Mouse (Mus musculus) cerebellum, adult 2 months (tissue): ENCODE measurements around the gene Prkcb. TPM values are rescaled to one million over a fixed set of nuclear protein-coding genes. Genes with fewer than 3 reads are reported as not detected.

ENCODE experiments used
- DNase-seq, 2 experiments: peaks; one replicate each; pipeline ENCODE4 v3.0.0; 2021
- H3K27ac ChIP-seq: fragments of 200-500 bp; 2 replicates; pipeline ENCODE4 v1.5.1; 2012; ENCODE audit warnings: low read length, control low read depth, inconsistent platforms; ENCODE audit not compliant: insufficient read depth
- H3K27me3 ChIP-seq: fragments of 200-500 bp; 2 replicates; pipeline ENCODE4 v1.6.1; 2012; ENCODE audit warnings: inconsistent platforms, mild to moderate bottlenecking, low read length, moderate library complexity; ENCODE audit not compliant: control insufficient read depth, insufficient read depth
- H3K4me1 ChIP-seq: fragments of 200-500 bp; 2 replicates; pipeline ENCODE4 v1.6.1; 2011; ENCODE audit warnings: low read length; ENCODE audit not compliant: control insufficient read depth, insufficient read depth
- H3K4me3 ChIP-seq: fragments of 200-500 bp; replicated peaks from 2 replicates; pipeline ENCODE3; 2011; ENCODE audit warnings: mild to moderate bottlenecking, low read depth, low read length, control low read depth; ENCODE audit not compliant: insufficient read depth
- CTCF ChIP-seq: fragments of 200-500 bp; IDR thresholded peaks from 2 replicates; pipeline ENCODE4 v1.5.1; 2011; ENCODE audit warnings: low read depth, mild to moderate bottlenecking, control low read depth, low read length, moderate library complexity, borderline replicate concordance; ENCODE audit not compliant: insufficient read depth
- POLR2A ChIP-seq: fragments of 200-500 bp; IDR thresholded peaks from 2 replicates; pipeline ENCODE4 v1.6.1; 2011; ENCODE audit warnings: low read length, control low read depth, borderline replicate concordance; ENCODE audit not compliant: insufficient read depth
- WGBS: fragments of 180-500 bp; shearing (Covaris S2); methylation state at CpG from one replicate; pipeline ENCODE4 v1.1.7; 2018; 5-methylcytosine and 5-hydroxymethylcytosine counted together
- polyA plus RNA-seq: library from polyadenylated mRNA; depleted of rRNA; stranded (reverse); fragments of >200 nt; gene quantifications from 2 replicates; pipeline ENCODE4 v1.2.3, GENCODE M21; 2012

Gene Prkcb
- polyA plus RNA-seq, 1 experiment: 311 TPM

- no peak for TF ChIP-seq CTCF
- no peak for TF ChIP-seq POLR2A
- Histone ChIP-seq H3K4me3 (no peak overlapping the region), H3K4me1 (no peaks in the 10 kb centered on the region), H3K27me3 (no peaks in the 10 kb centered on the region), H3K27ac (no peak overlapping the region)
- peak; percentile 29 to 41 for DNase-seq
- 50% methylated on average over 6 of the region's 6 CpGs for WGBS
Measured at GRCm38 (mm10) chr7:122556575-122557140, 268.1 kb downstream of the Prkcb start.

DNA sequence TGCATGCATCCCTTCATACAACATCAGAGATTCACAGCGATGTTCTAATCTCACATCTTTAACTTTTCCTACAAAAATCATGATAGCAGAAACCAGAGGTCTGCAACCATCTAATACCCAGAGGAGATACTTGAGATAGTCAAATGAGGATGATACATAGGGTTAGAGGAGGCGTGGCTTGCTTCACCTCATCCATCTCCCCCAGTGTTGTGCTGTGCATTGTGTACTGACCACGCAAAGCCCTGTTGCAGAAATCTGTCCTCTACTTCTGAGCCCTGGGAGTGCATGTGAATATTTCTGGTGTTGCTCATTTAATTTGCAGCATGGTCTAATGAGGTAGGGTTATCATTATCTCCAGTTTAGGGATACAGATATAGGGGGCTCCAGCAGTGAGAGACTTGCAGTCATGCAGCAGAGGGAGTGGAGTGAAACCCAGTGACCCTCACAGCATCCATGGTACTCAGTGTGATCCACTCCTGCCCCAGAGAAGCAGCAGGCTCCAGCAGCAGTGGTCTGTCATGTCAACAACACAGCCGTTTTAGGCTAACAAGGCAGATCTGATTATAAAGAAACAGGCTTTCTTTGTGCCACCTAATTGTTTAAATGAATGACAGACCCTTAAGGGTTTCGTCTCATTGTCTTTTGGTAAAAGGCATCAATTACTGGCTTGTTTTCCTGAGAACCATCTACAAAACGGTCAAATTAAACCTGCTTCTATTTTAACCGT lies 269.7 kb downstream of the Prkcb start:
- WGBS: 70% methylated on average over 7 of the region's 7 CpGs
- Histone ChIP-seq H3K27ac (no peak overlapping the region), H3K27me3 (no peaks in the 10 kb centered on the region), H3K4me1 (no peaks in the 10 kb centered on the region), H3K4me3 (no peak overlapping the region)
- DNase-seq: no peak
- TF ChIP-seq CTCF (no peak), POLR2A (no peak)

DNA sequence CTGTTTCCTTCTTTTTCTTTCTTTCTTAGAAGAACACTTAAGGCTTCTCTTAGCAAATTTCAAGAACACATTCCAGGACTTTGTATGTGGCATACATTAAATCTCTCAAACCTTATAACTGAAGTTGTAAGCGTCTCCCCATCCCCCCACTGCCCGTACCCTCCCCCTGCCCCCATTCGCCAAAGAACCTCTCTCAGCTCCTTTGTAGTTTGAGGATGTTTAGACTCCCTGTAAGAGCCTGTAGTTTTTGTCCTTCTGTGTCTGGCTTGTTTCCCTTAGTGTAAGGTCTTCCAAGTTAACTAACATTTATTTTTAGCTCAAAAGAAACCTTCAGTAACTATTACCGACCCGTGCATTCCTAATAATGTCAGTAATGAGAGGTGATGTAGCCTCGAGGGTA lies 270.4 kb downstream of the Prkcb start:
- TF ChIP-seq POLR2A (no peak), CTCF (no peak)
- WGBS: 56% methylated on average over 6 of the region's 6 CpGs
- Histone ChIP-seq H3K4me1 (no peaks in the 10 kb centered on the region), H3K27ac (no peak overlapping the region), H3K27me3 (no peaks in the 10 kb centered on the region), H3K4me3 (no peak overlapping the region)
- no peak for DNase-seq

- 37% methylated on average over 5 of the region's 5 CpGs for WGBS
- H3K27me3 ChIP-seq: no peaks in the 10 kb centered on the region
- DNase-seq: peak in 1 of 2 experiments; percentile 17
- no peak overlapping the region for H3K4me3 ChIP-seq
- no peak for TF ChIP-seq POLR2A
- TF ChIP-seq CTCF: no peak
- no peak overlapping the region for H3K27ac ChIP-seq
- H3K4me1 ChIP-seq: no peaks in the 10 kb centered on the region
Measured at GRCm38 (mm10) chr7:122562586-122562985, 274.0 kb downstream of the Prkcb start.

- peak in 1 of 2 experiments; percentile 17 for DNase-seq
- Histone ChIP-seq H3K4me3 (no peak overlapping the region), H3K27ac (no peak overlapping the region), H3K4me1 (no peaks in the 10 kb centered on the region), H3K27me3 (no peaks in the 10 kb centered on the region)
- TF ChIP-seq POLR2A (no peak), CTCF (no peak)
- 76% methylated on average over 1 of the region's 1 CpGs for WGBS
Measured at GRCm38 (mm10) chr7:122565371-122565770, 276.8 kb downstream of the Prkcb start.

DNA sequence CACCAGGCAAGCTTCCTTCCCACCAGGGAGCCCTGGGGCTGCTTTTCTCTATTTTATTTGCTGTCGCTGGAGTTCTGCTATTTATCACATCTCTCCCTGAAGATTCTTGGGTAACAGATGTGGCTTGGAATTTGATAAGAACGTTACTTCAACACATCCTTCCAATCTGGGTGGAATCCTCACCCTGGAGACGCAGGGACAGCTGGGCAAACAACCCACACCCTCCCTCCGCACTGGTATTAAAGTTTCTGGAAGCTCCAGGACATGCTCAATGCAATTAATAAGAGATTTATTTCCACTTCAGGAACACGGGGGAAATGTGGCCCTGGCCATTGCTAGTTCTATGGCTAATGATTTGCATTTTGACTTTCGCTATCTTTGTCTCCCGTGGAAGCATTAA lies 277.5 kb downstream of the Prkcb start:
- 65% methylated on average over 7 of the region's 7 CpGs for WGBS
- H3K27ac ChIP-seq: no peak overlapping the region
- H3K4me1 ChIP-seq: no peaks in the 10 kb centered on the region
- no peak overlapping the region for H3K4me3 ChIP-seq
- TF ChIP-seq CTCF: no peak
- TF ChIP-seq POLR2A: no peak
- DNase-seq: no peak
- H3K27me3 ChIP-seq: no peaks in the 10 kb centered on the region

- no peak for TF ChIP-seq CTCF
- no peak for TF ChIP-seq POLR2A
- H3K27ac ChIP-seq: no peak overlapping the region
- no peaks in the 10 kb centered on the region for H3K4me1 ChIP-seq
- H3K27me3 ChIP-seq: no peaks in the 10 kb centered on the region
- H3K4me3 ChIP-seq: no peak overlapping the region
- WGBS: 74% methylated on average over 7 of the region's 7 CpGs
- DNase-seq: no peak
Measured at GRCm38 (mm10) chr7:122568787-122569186, 280.2 kb downstream of the Prkcb start.

DNA sequence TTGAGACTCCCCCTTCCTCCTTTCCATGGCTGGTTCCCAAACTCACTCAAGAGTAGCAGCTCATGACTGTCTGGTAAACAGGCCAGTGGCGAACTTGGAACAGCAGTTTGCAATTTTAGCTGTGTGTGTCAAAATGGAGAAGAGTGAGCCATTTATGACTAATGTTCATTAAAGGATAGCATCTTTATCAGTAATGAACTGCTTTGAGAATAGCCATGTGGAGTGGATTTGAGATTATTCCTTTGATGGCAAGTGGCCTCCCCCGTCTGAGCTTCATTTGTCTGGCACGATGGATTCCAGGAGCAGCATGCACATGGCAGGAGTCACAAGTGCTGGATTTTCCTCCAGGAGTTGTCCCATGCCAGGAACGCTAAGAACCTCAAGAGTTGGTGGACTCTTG lies 281.9 kb downstream of the Prkcb start:
- DNase-seq: no peak
- TF ChIP-seq CTCF (no peak), POLR2A (no peak)
- Histone ChIP-seq H3K27ac (no peak overlapping the region), H3K27me3 (no peaks in the 10 kb centered on the region), H3K4me1 (no peaks in the 10 kb centered on the region), H3K4me3 (no peak overlapping the region)
- WGBS: 51% methylated on average over 4 of the region's 4 CpGs
